Mouse (Mus musculus) G1E (cell line): ENCODE measurements around the gene Lypd8.

Experiments used
- CTCF ChIP-seq: IDR thresholded peaks from 2 replicates; pipeline ENCODE4 v1.5.1; 2012; ENCODE audit warnings: low read depth, low read length, inconsistent platforms, mixed read lengths
- GATA1 ChIP-seq: IDR thresholded peaks from 2 replicates; pipeline ENCODE4 v1.6.1; 2012; ENCODE audit warnings: borderline replicate concordance, low read length, inconsistent platforms, mixed read lengths
- GATA2 ChIP-seq: IDR thresholded peaks from 2 replicates; pipeline ENCODE4 v1.6.1; 2012; ENCODE audit warnings: low read depth, low read length, inconsistent platforms, borderline replicate concordance
- POLR2AphosphoS5 ChIP-seq: IDR thresholded peaks from 2 replicates; pipeline ENCODE4 v1.6.1; 2012; ENCODE audit warnings: low read depth, low read length, inconsistent platforms; ENCODE audit not compliant: insufficient replicate concordance
- TAL1 ChIP-seq: conservative IDR thresholded peaks from 2 replicates; pipeline ENCODE4 v1.6.1; 2012; ENCODE audit warnings: low read depth, low read length, inconsistent platforms, mixed read lengths

DNA sequence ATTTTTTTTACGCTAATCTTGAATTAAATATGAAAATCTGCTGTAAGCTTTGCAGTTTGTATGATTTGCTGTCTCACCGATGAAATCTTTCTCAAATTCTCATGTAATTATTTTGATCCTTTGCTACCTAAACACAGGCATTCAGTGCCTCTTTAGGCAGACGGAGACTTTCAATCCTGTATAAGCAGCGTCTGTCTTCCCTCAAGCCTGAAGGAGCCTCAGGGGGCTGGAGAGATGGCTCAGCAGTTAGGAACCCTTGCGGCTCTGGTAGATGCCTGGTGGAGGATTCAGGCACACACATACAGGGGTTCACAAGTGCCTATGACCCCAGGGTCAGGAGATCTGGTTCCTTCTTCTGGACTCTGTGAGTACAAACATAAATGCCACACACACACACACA is 21.8 kb downstream of the Lypd8 start:
- TF ChIP-seq CTCF (no peak), GATA1 (no peak), TAL1 (no peak), POLR2AphosphoS5 (no peak), GATA2 (no peak)
